Mouse (Mus musculus) E14TG2a.4 (cell line): Measurements from ENCODE around the gene Frmd6.

Source experiments
- CTCF ChIP-seq: conservative IDR thresholded peaks from 2 replicates; pipeline ENCODE4 v1.5.1; 2014; ENCODE audit warnings: low read length
- NANOG ChIP-seq: IDR thresholded peaks from 2 replicates; pipeline ENCODE4 v1.6.1; 2014; ENCODE audit warnings: borderline replicate concordance, low read length, mixed read lengths
- POU5F1 ChIP-seq: IDR thresholded peaks from 2 replicates; pipeline ENCODE4 v1.6.1; 2014; ENCODE audit warnings: low read length, borderline replicate concordance

DNA sequence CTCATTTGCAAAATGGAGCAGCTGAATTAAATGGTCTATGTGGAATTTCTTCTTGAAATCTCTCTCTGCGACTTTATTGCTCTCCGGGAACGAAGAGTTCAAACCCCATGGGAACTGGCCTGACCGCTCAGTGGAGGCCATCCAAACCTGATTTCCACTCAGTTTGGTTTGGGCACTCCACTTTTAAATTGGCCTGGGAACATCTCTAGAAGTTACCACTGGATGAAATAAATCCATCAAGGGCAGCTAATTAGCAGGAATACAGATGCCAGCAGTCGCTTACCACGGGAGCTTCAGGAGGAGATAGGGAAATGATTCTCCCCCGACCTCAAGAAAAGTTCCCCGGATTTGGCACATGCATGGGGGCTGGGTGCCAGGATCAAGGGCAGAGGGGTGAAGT is 26.8 kb upstream of the Frmd6 start:
- TF ChIP-seq CTCF: no peak
- no peak for TF ChIP-seq NANOG
- no peak for TF ChIP-seq POU5F1
